Mouse (Mus musculus): ENCODE results near the gene Arsj. TPM values are rescaled to one million over a fixed set of nuclear protein-coding genes. Genes with fewer than 3 reads are reported as not detected.

Gene Arsj
- polyA plus RNA-seq, 1 experiment from 2014 or later = 1.1 TPM

DNA sequence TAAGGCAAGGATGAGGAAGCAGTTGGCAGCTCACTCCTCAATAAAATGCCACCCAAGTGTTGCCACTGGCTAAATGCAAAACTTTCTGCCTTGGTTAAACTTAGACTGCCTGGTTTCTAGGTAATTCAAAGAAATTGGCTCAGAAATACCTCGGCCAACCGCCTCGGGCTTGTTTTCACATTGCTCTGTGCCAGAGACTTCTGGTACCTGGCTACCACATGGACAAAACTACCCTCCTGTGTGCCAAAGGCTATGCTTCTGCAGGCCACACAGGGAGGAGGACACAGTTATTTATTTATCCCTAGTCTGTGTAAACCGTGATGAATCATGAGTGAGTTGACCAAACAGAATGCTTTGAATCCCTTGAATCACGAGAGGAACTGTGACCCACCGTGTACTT, 75.8 kb downstream of the Arsj start:
- WGBS = 80% methylated on average over 6 of the region's 6 CpGs
- no peak overlapping the region for H3K9ac ChIP-seq

DNA sequence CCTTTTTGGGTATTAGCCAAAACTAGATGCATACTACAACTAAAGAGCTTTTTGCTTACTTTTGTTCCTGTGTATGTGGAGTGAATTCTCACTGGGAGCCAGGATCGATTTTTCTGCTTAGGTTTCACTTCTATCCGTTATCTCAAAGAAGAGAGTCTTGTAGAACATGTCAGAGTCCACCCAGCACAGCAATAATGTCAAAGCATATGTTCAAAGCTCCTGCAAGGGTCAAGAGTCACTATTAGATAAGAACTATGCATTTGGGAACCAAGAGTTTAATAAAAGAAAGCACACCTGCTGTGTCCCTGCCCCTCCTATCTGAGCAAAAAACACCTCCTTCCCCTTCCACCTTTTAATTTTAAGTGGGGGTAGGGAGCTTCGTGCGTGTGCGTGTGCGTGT, 85.6 kb downstream of the Arsj start:
- no peaks in the 10 kb centered on the region for H3K9me3 ChIP-seq (replicated peaks)
- H3K4me1 ChIP-seq = no peaks in the 10 kb centered on the region
- H3K4me3 ChIP-seq = no peak overlapping the region
- no peak overlapping the region for H3K9ac ChIP-seq
- H3K27ac ChIP-seq = no peak overlapping the region
- no peak overlapping the region for H3K4me2 ChIP-seq (replicated peaks)
- no peak for ATAC-seq (ENCODE audit: low FRiP score)
- H3K36me3 ChIP-seq = no peaks in the 10 kb centered on the region
- H3K27me3 ChIP-seq = no peaks in the 10 kb centered on the region
- 62% methylated on average over 6 of the region's 6 CpGs for WGBS

More for the DNA sequence above, 75.8 kb downstream of the Arsj start:
- no peak for ATAC-seq (ENCODE audit: low FRiP score)
- Histone ChIP-seq H3K4me3 (no peak overlapping the region), H3K36me3 (no peaks in the 10 kb centered on the region), H3K4me1 (no peaks in the 10 kb centered on the region), H3K9me3 (replicated peaks) (no peaks in the 10 kb centered on the region), H3K4me2 (replicated peaks) (no peak overlapping the region), H3K27me3 (no peaks in the 10 kb centered on the region), H3K27ac (no peak overlapping the region)

DNA sequence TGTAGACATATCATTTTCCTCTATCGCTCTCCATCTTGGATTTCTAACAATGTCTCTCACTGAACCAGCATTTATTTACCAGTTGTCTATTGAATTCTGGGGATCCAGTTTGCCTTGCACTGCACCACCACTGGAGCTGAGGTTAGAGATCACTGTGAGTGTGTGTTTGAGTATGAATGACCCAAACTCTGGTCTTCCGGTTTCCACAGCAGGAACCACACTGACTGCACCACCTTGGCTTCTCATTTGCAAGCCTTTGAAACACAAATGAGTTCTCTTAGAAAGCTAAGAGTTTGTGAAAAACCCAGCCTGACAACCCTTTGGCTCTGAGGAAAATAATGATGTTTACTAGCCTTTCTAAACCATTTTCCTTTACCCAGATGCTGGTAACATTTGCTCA, 86.0 kb downstream of the Arsj start:
- Histone ChIP-seq H3K9me3 (replicated peaks) (no peaks in the 10 kb centered on the region), H3K4me2 (replicated peaks) (no peak overlapping the region), H3K36me3 (no peaks in the 10 kb centered on the region), H3K27me3 (no peaks in the 10 kb centered on the region), H3K4me1 (no peaks in the 10 kb centered on the region), H3K9ac (no peak overlapping the region), H3K27ac (no peak overlapping the region), H3K4me3 (no peak overlapping the region)
- WGBS = 28% methylated on average over 2 of the region's 2 CpGs
- ATAC-seq (ENCODE audit: low FRiP score) = no peak

DNA sequence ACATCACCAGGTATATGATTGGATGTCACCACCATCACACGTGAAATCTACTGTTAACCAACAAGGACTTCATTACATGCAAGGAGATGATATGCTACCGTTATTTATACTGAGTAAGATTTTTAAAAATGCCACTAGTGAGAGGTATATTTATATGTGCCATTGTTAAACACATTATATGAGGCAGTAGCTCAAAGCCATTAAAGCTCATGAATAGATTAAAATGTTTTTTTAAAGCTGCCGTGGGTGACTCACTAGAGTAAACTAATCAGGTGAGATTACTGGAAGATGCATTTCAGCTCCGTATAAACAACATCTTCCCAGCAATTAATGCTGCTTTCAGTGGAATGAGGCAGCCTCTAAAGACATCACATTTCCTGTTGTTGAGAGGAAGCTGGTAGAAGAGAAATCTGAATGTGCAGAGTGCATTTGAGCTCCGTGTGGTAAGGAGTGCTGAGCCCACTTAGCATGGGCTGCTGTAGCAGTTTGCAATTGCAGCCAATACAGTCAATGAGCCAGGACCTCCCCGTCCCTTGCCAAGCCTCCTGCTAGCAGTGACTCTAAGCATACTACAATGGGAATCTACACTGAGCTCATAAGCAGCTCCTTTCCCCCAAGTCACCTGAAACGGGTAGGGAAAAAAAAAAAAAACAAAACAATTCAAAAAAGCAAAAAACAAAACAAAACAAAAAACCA, 92.5 kb downstream of the Arsj start:
- no peak overlapping the region for H3K4me2 ChIP-seq (replicated peaks)
- no peak for ATAC-seq (ENCODE audit: low FRiP score)
- H3K36me3 ChIP-seq = no peaks in the 10 kb centered on the region
- H3K9me3 ChIP-seq (replicated peaks) = no peaks in the 10 kb centered on the region
- no peak overlapping the region for H3K9ac ChIP-seq
- H3K4me1 ChIP-seq = no peaks in the 10 kb centered on the region
- H3K4me3 ChIP-seq = no peak overlapping the region
- H3K27me3 ChIP-seq = no peaks in the 10 kb centered on the region
- H3K27ac ChIP-seq = no peak overlapping the region
- WGBS = 62% methylated on average over 7 of the region's 7 CpGs

DNA sequence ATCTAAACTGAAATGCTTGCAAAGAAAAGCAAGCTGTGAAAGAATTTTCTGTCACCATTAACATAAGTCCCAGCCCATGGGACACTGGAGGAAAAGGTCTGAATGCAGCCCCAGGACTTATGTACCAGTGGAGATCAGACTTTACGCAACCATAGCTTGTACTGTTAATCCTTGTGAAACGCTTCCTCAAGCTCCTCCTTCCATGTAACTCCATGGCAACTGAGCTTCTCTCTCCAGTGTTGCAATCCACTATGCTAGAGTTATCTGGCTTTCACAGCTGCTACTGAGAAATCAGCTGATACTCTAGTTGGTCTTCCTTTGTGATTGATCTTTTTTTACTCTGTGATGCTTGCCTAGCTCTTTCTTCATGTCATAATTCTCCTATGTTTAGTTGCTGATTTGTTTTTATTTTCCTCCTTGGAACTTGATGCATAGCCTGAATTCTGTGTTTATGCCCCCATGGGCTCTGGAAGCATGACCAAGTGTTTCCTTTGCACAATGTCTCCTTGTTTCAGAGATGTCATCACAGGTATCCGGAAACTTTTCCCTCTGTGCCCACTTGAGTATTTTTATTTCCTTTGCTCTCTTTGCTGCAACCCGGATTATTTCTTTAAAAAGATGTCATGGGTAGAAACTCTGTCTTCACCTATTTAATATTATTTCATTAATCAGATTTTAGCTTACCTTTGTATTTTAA, 99.8 kb downstream of the Arsj start:
- no peaks in the 10 kb centered on the region for H3K9me3 ChIP-seq (replicated peaks)
- H3K4me3 ChIP-seq = no peak overlapping the region
- no peak overlapping the region for H3K4me2 ChIP-seq (replicated peaks)
- H3K27me3 ChIP-seq = no peaks in the 10 kb centered on the region
- no peak for ATAC-seq (ENCODE audit: low FRiP score)
- WGBS = 80% methylated on average over 4 of the region's 4 CpGs
- no peaks in the 10 kb centered on the region for H3K4me1 ChIP-seq
- no peak overlapping the region for H3K9ac ChIP-seq
- H3K27ac ChIP-seq = no peak overlapping the region
- no peaks in the 10 kb centered on the region for H3K36me3 ChIP-seq

DNA sequence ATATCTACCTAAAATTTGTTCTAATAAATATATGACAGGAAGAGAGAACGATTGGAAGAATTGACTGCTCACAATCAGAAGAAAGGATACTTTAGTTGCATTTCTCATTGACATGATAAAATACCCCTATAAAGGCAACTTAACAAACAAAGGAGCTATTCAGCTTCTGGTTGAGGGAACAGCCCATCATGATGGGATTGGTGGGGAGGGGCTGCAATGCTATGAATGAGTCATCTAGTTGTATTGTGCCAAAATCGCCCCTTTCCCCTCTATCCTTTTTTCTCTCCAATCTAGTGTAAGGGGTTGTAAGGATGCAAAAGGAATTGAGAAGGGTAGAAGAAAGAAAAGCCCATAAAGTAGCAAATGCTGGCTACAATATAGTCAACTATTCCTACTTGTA, 100.8 kb downstream of the Arsj start:
- no peak overlapping the region for H3K27ac ChIP-seq
- no peak overlapping the region for H3K9ac ChIP-seq
- WGBS = 48% methylated on average over 2 of the region's 2 CpGs
- no peaks in the 10 kb centered on the region for H3K27me3 ChIP-seq
- H3K9me3 ChIP-seq (replicated peaks) = no peaks in the 10 kb centered on the region
- no peaks in the 10 kb centered on the region for H3K36me3 ChIP-seq
- ATAC-seq (ENCODE audit: low FRiP score) = no peak
- H3K4me1 ChIP-seq = no peaks in the 10 kb centered on the region
- no peak overlapping the region for H3K4me2 ChIP-seq (replicated peaks)
- no peak overlapping the region for H3K4me3 ChIP-seq

Other genes starting within 250 kb of the Arsj start
- 29.7 and 31.0 TPM in 2 replicates for gene Camk2d, start 232.6 kb downstream of the Arsj start, polyA plus RNA-seq (2016; fragmentation: Nextera tagmentation; extraction: Ambion mirVana)

All from hindbrain, embryonic 12.5 days (tissue).